19 mouse cellular contexts compared by ENCODE assay signal in genomic region chr13:42985806-42986205, GRCm38 (mm10).
DNase-seq lines count a peak whose midpoint lies in the region; ATAC-seq and TF ChIP-seq lines count a peak whose summit lies in the region.
"Had no signal": no experiment of that assay in that cellular context is flagged by ENCODE, and none has a peak within 500 bp of the region (broad histone marks: within the 10 kb centered on the region; RNA-seq: fewer than 3 reads in every experiment).

No protein-coding gene starts in this region.

- H3K4me1 ChIP-seq in midbrain, embryonic 11.5 days (ENCODE audit: control insufficient read depth, insufficient read depth, low read length) = no peaks in the 10 kb centered on the region
- no peaks in the 10 kb centered on the region for H3K4me1 ChIP-seq in midbrain, postnatal 0 days (ENCODE audit: insufficient read depth, low read length)
- H3K4me1 ChIP-seq in thymus, adult 2 months (replicated peaks; ENCODE audit: control insufficient read depth, insufficient read depth, low read length) = peaks cover 15% of the 10 kb centered on the region
- H3K4me1 ChIP-seq: embryonic facial prominence, embryonic 15.5 days; heart, embryonic 10.5 days; hindbrain, embryonic 13.5 days had no signal

- intact Hi-C loops in left cerebral cortex, postnatal 14 days (cut with DNase I) = no loop called here

- TF ChIP-seq CTCF in midbrain, postnatal 0 days (IDR thresholded peaks at IDR 0.05) = no peak
- no peak for TF ChIP-seq CTCF in thymus, adult 2 months (IDR thresholded peaks at IDR 0.05; ENCODE audit: borderline replicate concordance, control insufficient read depth, extremely low read depth, insufficient read depth, low read length, poor library complexity)

- TF ChIP-seq POLR2A in thymus, adult 2 months (IDR thresholded peaks at IDR 0.05; ENCODE audit: control insufficient read depth, extremely low read depth, insufficient read depth, low read length, poor library complexity) = no peak

- no peak for ATAC-seq in midbrain, embryonic 11.5 days (ENCODE audit: low FRiP score)
- no peak for ATAC-seq in midbrain, postnatal 0 days (ENCODE audit: low FRiP score)
- ATAC-seq in erythroid progenitor cell, adult 5-6 weeks (replicated peaks; ENCODE audit: low FRiP score, poor library complexity, severe bottlenecking) = no peak
- ATAC-seq: activated CD4-positive, CD25-positive, alpha-beta regulatory T cell, adult 4 months; forebrain, embryonic 15.5 days had no signal

- no peaks in the 10 kb centered on the region for H3K9me3 ChIP-seq in midbrain, embryonic 11.5 days (ENCODE audit: control insufficient read depth, low read length)
- no peaks in the 10 kb centered on the region for H3K9me3 ChIP-seq in midbrain, postnatal 0 days (ENCODE audit: low read length)
- H3K9me3 ChIP-seq: embryonic facial prominence, embryonic 15.5 days; forebrain, embryonic 15.5 days; heart, embryonic 10.5 days; hindbrain, embryonic 13.5 days had no signal

- H3K4me2 ChIP-seq in midbrain, embryonic 11.5 days = no peak overlapping the region
- H3K4me2 ChIP-seq in midbrain, postnatal 0 days (ENCODE audit: low read depth, low read length, poor library complexity, severe bottlenecking) = no peak overlapping the region
- H3K4me2 ChIP-seq: embryonic facial prominence, embryonic 15.5 days; forebrain, embryonic 15.5 days; hindbrain, embryonic 13.5 days had no signal

- no peak overlapping the region for H3K4me3 ChIP-seq in midbrain, embryonic 11.5 days (ENCODE audit: low read depth, low read length)
- no peak overlapping the region for H3K4me3 ChIP-seq in midbrain, postnatal 0 days (ENCODE audit: low read depth, low read length)
- H3K4me3 ChIP-seq in thymus, adult 2 months (ENCODE audit: control insufficient read depth, insufficient read depth, low read length) = no peak overlapping the region
- H3K4me3 ChIP-seq: embryonic facial prominence, embryonic 15.5 days; erythroblast, embryonic 14.5 days; forebrain, embryonic 15.5 days; heart, embryonic 10.5 days; hindbrain, embryonic 13.5 days had no signal

- no peaks in the 10 kb centered on the region; the same call in 1 of the 2 replicates for H3K36me3 ChIP-seq in midbrain, embryonic 11.5 days (ENCODE audit: control insufficient read depth, insufficient read depth, low read length)
- no peaks in the 10 kb centered on the region for H3K36me3 ChIP-seq in midbrain, postnatal 0 days (ENCODE audit: insufficient read depth, low read length)
- no peaks in the 10 kb centered on the region for H3K36me3 ChIP-seq in thymus, adult 2 months (ENCODE audit: control insufficient read depth, insufficient read depth, low read length)
- H3K36me3 ChIP-seq: embryonic facial prominence, embryonic 15.5 days; forebrain, embryonic 15.5 days; heart, embryonic 10.5 days; hindbrain, embryonic 13.5 days had no signal

- no peak overlapping the region for H3K9ac ChIP-seq in midbrain, embryonic 11.5 days (ENCODE audit: low read length)
- no peak overlapping the region for H3K9ac ChIP-seq in midbrain, postnatal 0 days (replicated peaks; ENCODE audit: low read length, poor library complexity, severe bottlenecking)
- H3K9ac ChIP-seq: embryonic facial prominence, embryonic 15.5 days; forebrain, embryonic 15.5 days; hindbrain, embryonic 13.5 days had no signal

- H3K27me3 ChIP-seq in midbrain, embryonic 11.5 days (ENCODE audit: control insufficient read depth, insufficient read depth, low read length) = no peaks in the 10 kb centered on the region
- H3K27me3 ChIP-seq in midbrain, postnatal 0 days (ENCODE audit: insufficient read depth, low read length) = no peaks in the 10 kb centered on the region
- H3K27me3 ChIP-seq in thymus, adult 2 months (ENCODE audit: control insufficient read depth, insufficient read depth, low read length) = no peaks in the 10 kb centered on the region
- H3K27me3 ChIP-seq: embryonic facial prominence, embryonic 15.5 days; forebrain, embryonic 15.5 days; hindbrain, embryonic 13.5 days had no signal

- H3K27ac ChIP-seq in midbrain, embryonic 11.5 days (ENCODE audit: low read depth, low read length) = no peak overlapping the region
- H3K27ac ChIP-seq in midbrain, postnatal 0 days (ENCODE audit: low read depth, low read length) = no peak overlapping the region
- no peak overlapping the region for H3K27ac ChIP-seq in thymus, adult 2 months (ENCODE audit: control insufficient read depth, insufficient read depth, low read length)
- H3K27ac ChIP-seq: embryonic facial prominence, embryonic 15.5 days; forebrain, embryonic 15.5 days; heart, embryonic 10.5 days; hindbrain, embryonic 13.5 days had no signal

- WGBS in midbrain, embryonic 11.5 days = 83% methylated on average over 7 of the region's 7 CpGs
- WGBS in midbrain, postnatal 0 days = 62% methylated on average over 7 of the region's 7 CpGs
- WGBS in thymus, adult 2 months = 13% methylated on average over 7 of the region's 7 CpGs

- peak; percentile 80 for DNase-seq in midbrain, embryonic 11.5 days (ENCODE audit: low spot score, missing footprints)
- no peak for DNase-seq in midbrain, postnatal 0 days (ENCODE audit: low spot score)
- DNase-seq in thymus, adult 2 months = peak; percentile 46
- peak; percentile 52 for DNase-seq in thymus, postnatal 25 days
- DNase-seq in left cerebral cortex, adult 18-20 months (ENCODE audit: low spot score in 2 of 2) = no peak
- DNase-seq in left cerebral cortex, postnatal 14 days (ENCODE audit: low spot score in 2 of 2) = no peak
- DNase-seq: adrenal gland, postnatal 14 days; cerebellum, adult 2 months; cerebellum, postnatal 10 days; gastrocnemius, postnatal 36 days; heart, adult 11 months; heart, postnatal 14 days had no signal

Comparison
In these comparisons a context has a peak if more than half of its experiments do, and no peak if none do; other contexts are left out.
1. DNase-seq: peak in midbrain, embryonic 11.5 days (single experiment), thymus, adult 2 months (single experiment) and thymus, postnatal 25 days (single experiment); none in midbrain, postnatal 0 days (single experiment), left cerebral cortex, adult 18-20 months (0 of 2) and left cerebral cortex, postnatal 14 days (0 of 2).